In the genomic region with DNA sequence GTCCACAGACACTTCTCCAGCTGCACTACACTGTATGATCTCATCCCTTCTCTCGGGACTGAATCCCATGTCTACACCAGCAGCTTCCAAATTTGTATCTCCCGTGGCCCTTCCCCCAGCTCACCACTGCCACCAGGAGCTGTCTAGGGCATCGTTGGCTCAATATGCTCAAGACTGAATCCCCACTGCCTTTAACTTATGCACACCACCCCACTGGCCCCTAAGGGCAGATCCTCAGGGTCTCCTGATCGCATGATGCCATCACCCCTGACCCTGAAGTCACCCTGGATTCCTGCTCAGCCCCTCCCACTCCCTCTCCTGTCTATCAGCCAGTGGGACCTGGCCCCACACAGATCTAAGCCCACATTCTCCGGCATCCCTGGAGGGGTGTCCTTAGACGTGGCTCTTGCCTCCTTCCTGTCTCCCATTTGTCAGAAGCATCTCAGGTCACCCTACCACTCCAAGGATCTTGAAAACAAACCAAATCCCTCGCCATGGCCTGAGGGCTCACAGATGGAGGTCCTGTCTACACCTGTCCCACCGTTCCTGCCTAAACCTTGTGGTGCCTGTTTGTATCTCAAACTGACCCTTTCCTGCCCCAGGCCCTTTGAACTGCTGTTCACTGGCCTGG, we compare ENCODE assay signal across 16 mouse cellular contexts. TPM values are rescaled to one million over a fixed set of nuclear protein-coding genes. Genes with fewer than 3 reads are reported as not detected.
DNase-seq lines count a peak whose midpoint lies in the region; ATAC-seq and TF ChIP-seq lines count a peak whose summit lies in the region.
"Had no signal": no experiment of that assay in that cellular context is flagged by ENCODE, and none has a peak within 500 bp of the region (broad histone marks: within the 10 kb centered on the region; RNA-seq: fewer than 3 reads in every experiment).

No protein-coding gene starts in this region.

- DNase-seq in cerebellum, adult 18-20 months, result peak; percentile 49 to 50
- DNase-seq in cerebellum, postnatal 4 days (ENCODE audit: low spot score in 2 of 2), result no peak
- no peak for DNase-seq in left cerebral cortex, adult 2 months (ENCODE audit: extremely low spot score in 1 of 2, low spot score in 2 of 2)
- no peak for DNase-seq in left cerebral cortex, adult 11 months (ENCODE audit: low spot score)
- peak; percentile 72 for DNase-seq in cerebellum, adult 9-10 months
- DNase-seq in adrenal gland, postnatal 25 days, result no peak
- no peak for DNase-seq in heart, adult 11 months
- DNase-seq: adrenal gland, postnatal 10 days; lung, adult 18-20 months; spleen, adult 18-20 months had no signal

- peak overlapping the region; percentile 92 for H3K4me3 ChIP-seq in left cerebral cortex, adult 2 months
- no peak overlapping the region for H3K4me3 ChIP-seq in limb, embryonic 13.5 days

- ATAC-seq in limb, embryonic 13.5 days (ENCODE audit: low FRiP score, low read depth), result no peak
- ATAC-seq: intestine, embryonic 16.5 days had no signal

- 63% methylated on average over 8 of the region's 8 CpGs for WGBS in limb, embryonic 13.5 days

- no peaks in the 10 kb centered on the region for H3K9me3 ChIP-seq in limb, embryonic 13.5 days

- H3K9ac ChIP-seq in limb, embryonic 13.5 days, result 0 out of 2 replicates have a peak overlapping the region, but pooled peaks have one; percentile 91

- H3K27ac ChIP-seq in left cerebral cortex, adult 2 months, result peak overlapping the region; percentile 99
- H3K27ac ChIP-seq in limb, embryonic 13.5 days, result no peak overlapping the region

- H3K4me1 ChIP-seq in limb, embryonic 13.5 days, result peaks cover 35% of the 10 kb centered on the region

- H3K4me2 ChIP-seq in limb, embryonic 13.5 days (replicated peaks), result no peak overlapping the region

- peaks cover 32% of the 10 kb centered on the region for H3K36me3 ChIP-seq in limb, embryonic 13.5 days

- intact Hi-C loops in left cerebral cortex, adult 2 months (cut with DNase I), result no loop called here

- TF ChIP-seq CTCF in left cerebral cortex, adult 2 months (IDR thresholded peaks at IDR 0.05), result no peak

- no peaks in the 10 kb centered on the region for H3K27me3 ChIP-seq in limb, embryonic 13.5 days

RNA-seq across cellular contexts. Expression of a gene that starts 2.4 kb away (rescaled TPM):
- 10 to 100 TPM; 89.7 to 90.1 TPM for total RNA-seq in left cerebral cortex, adult 2 months (2021)
- 49.8 and 54.9 TPM in 2 replicates for polyA plus RNA-seq in limb, embryonic 13.5 days (2015; fragmentation: Nextera tagmentation; extraction: Ambion mirVana)
- 85.5 and 107 TPM in 2 replicates for total RNA-seq in adrenal gland, postnatal 25 days (2021)

RNA-seq across cellular contexts. Expression of a gene that starts 3.4 kb away (rescaled TPM):
- total RNA-seq in left cerebral cortex, adult 2 months (2021), result 1,000 to 10,000 TPM; 1,259 to 1,310 TPM
- polyA plus RNA-seq in limb, embryonic 13.5 days (2015; fragmentation: Nextera tagmentation; extraction: Ambion mirVana), result 32.4 and 32.5 TPM in 2 replicates
- 13.1 and 20.4 TPM in 2 replicates for total RNA-seq in adrenal gland, postnatal 25 days (2021)
- total RNA-seq: granulocyte monocyte progenitor cell, adult 5-6 weeks; monocyte, adult 5-6 weeks had no signal

RNA-seq across cellular contexts. Expression of a gene that starts 32.0 kb away (rescaled TPM):
- total RNA-seq in left cerebral cortex, adult 2 months (2021), result 100 to 1,000 TPM; 341 to 349 TPM
- polyA plus RNA-seq in limb, embryonic 13.5 days (2015; fragmentation: Nextera tagmentation; extraction: Ambion mirVana), result 45.8 and 48.7 TPM in 2 replicates
- total RNA-seq in adrenal gland, postnatal 25 days (2021), result 173 and 191 TPM in 2 replicates

RNA-seq across cellular contexts. Expression of a gene that starts 38.3 kb away (rescaled TPM):
- total RNA-seq in left cerebral cortex, adult 2 months (2021), result 10 to 100 TPM in 1 of 2 experiments, under 1 TPM in 1; 0.44 to 19.4 TPM
- polyA plus RNA-seq in limb, embryonic 13.5 days (2015; fragmentation: Nextera tagmentation; extraction: Ambion mirVana), result 0.27 and 0.36 TPM in 2 replicates
- 1.0 and 1.5 TPM in 2 replicates for total RNA-seq in adrenal gland, postnatal 25 days (2021)
- total RNA-seq: ES-E14 had no signal
- polyA plus RNA-seq: limb, embryonic 11.5 days had no signal

RNA-seq across cellular contexts. Expression of a gene that starts 46.0 kb away (rescaled TPM):
- total RNA-seq in left cerebral cortex, adult 2 months (2021), result 10 to 100 TPM; 47.2 to 47.8 TPM
- polyA plus RNA-seq in limb, embryonic 13.5 days (2015; fragmentation: Nextera tagmentation; extraction: Ambion mirVana), result 29.8 and 30.1 TPM in 2 replicates
- 49.8 and 51.8 TPM in 2 replicates for total RNA-seq in adrenal gland, postnatal 25 days (2021)

Comparison
In these comparisons a context has a peak if more than half of its experiments do, and no peak if none do; other contexts are left out.
1. DNase-seq: peak in cerebellum, adult 18-20 months (2 of 2) and cerebellum, adult 9-10 months (single experiment); none in cerebellum, postnatal 4 days (0 of 2), left cerebral cortex, adult 2 months (0 of 2), left cerebral cortex, adult 11 months (single experiment), adrenal gland, postnatal 25 days (single experiment) and heart, adult 11 months (single experiment).
2. RNA of a gene that starts 3.4 kb away (total RNA-seq): 1,259 to 1,310 TPM in left cerebral cortex, adult 2 months; 13.1 to 20.4 TPM in adrenal gland, postnatal 25 days; every median in the first group is over 10 times any median in the second.